Mouse (Mus musculus): ENCODE results near the gene Gm20737. TPM values are rescaled to one million over a fixed set of nuclear protein-coding genes. Genes with fewer than 3 reads are reported as not detected.

Gm20737 gene
- polyA plus RNA-seq (2012; rRNA removed): not detected in 2 replicates

DNA sequence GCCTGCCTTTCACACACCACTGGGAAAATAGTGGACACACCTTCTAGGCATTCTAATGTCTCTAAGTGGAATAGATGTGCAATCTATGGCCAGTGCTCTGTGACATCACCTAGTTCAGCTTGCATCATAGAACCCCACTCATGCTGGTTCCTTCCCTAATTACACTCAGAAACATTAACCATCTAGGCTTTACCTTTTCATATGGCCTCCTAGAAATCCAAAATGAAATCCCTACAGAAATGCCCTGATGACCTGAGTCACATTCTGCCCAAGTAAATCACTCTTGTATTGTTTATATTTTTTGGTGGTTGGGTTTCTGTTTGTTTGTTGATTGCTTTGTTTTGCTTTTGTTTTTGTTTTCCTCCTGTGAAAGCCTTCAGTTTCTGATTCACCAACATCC, at the start of gene Gm20737:
TSS of gene Gm20737 (minus strand) at position 101 of the 400 bp plus-strand sequence.

DNA sequence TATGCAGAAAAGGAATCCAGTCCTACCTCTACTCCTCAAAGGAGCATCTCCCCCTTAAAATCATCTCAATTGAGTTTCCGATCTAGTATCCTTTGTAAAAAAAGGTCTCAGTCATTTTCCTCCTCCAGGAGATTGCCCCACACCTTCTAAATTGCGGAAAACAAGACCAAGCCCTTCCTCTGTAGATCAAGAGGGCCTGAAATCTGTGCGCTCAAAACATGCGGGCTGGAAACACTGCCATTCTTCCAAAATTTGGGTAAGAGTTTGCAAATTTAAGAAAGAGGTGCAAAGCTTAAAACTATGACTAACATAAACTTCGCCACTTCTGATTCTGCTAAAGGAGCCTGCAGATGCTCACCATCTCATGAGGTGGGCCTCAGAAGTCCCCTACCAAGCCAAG, 17.3 kb upstream of the Gm20737 start, which contains the start of gene Gm21775:
TSS of gene Gm21775 (plus strand) at position 301 of the 400 bp plus-strand sequence.

Other genes with a start within 250 kb of the Gm20737 start
- gene Gm20834, start 211.5 kb downstream of the Gm20737 start, polyA plus RNA-seq (2012; rRNA removed): not detected in 2 replicates
- not detected in 2 replicates for gene Gm28510, start 123.3 kb downstream of the Gm20737 start, polyA plus RNA-seq (2012; rRNA removed)
- not detected in 2 replicates for gene Gm21775, start 17.4 kb upstream of the Gm20737 start, polyA plus RNA-seq (2012; rRNA removed)
- not detected in 2 replicates for gene Gm21900, start 80.3 kb upstream of the Gm20737 start, polyA plus RNA-seq (2012; rRNA removed)
- gene Gm20777, start 216.4 kb upstream of the Gm20737 start, polyA plus RNA-seq (2012; rRNA removed): not detected in 2 replicates